Mouse (Mus musculus) myocyte (in vitro differentiated cells): ENCODE measurements around the gene Tmem143. TPM values are rescaled to one million over a fixed set of nuclear protein-coding genes. Genes with fewer than 3 reads are reported as not detected.
A peak's percentile ranks its signal among the peaks of the same experiment; 100 is the strongest.
"Not testable (repeated sequence)": the region's sequence is repeated elsewhere in the genome, so short reads cannot be mapped to it uniquely, and the experiment has no call there.

Source experiments
- H3K27me3 ChIP-seq: one replicate; pipeline ENCODE4 v1.6.1; 2011; ENCODE audit not compliant: control insufficient read depth, insufficient read depth, insufficient read length
- H3K36me3 ChIP-seq: one replicate; pipeline ENCODE4 v1.6.1; 2011; ENCODE audit not compliant: control insufficient read depth, insufficient read depth
- H3K4me2 ChIP-seq: one replicate; pipeline ENCODE4 v1.6.1; 2011; ENCODE audit warnings: low read depth, control low read depth
- H3K4me3 ChIP-seq: one replicate; pipeline ENCODE4 v1.5.1; 2011; ENCODE audit warnings: mild to moderate bottlenecking, control low read depth, moderate library complexity
- H3K79me2 ChIP-seq: one replicate; pipeline ENCODE4 v1.6.1; 2011; ENCODE audit not compliant: control insufficient read depth, insufficient read depth
- H3ac ChIP-seq: one replicate; pipeline ENCODE4 v1.6.1; 2011; ENCODE audit not compliant: control insufficient read depth, insufficient read length
- CEBPB ChIP-seq: IDR thresholded peaks from 2 replicates; pipeline ENCODE4 v1.6.1; 2011; ENCODE audit warnings: mild to moderate bottlenecking, moderate library complexity; ENCODE audit not compliant: poor library complexity, insufficient read depth, severe bottlenecking
- E2F4 ChIP-seq: IDR thresholded peaks from one replicate; pipeline ENCODE4 v1.6.1; 2011; ENCODE audit warnings: mild to moderate bottlenecking, control low read depth, moderate library complexity; ENCODE audit not compliant: insufficient read depth
- MAX ChIP-seq: IDR thresholded peaks from one replicate; pipeline ENCODE4 v1.6.1; 2011; ENCODE audit warnings: low read depth, mild to moderate bottlenecking, control low read depth
- MYOD1 ChIP-seq, 3 experiments: IDR thresholded peaks; one replicate each; pipeline ENCODE4 v1.6.1; 2011; ENCODE audit warnings: control low read depth in 2 of 3, low read depth in 2 of 3, mild to moderate bottlenecking in 2 of 3, moderate library complexity in 1 of 3; ENCODE audit not compliant: insufficient read length in 2 of 3, control insufficient read depth in 1 of 3
- MYOG ChIP-seq, 3 experiments: IDR thresholded peaks; one replicate each; pipeline ENCODE4 v1.6.1; 2011; ENCODE audit warnings: control low read depth in 2 of 3, low read depth in 2 of 3, mild to moderate bottlenecking in 2 of 3; ENCODE audit not compliant: insufficient read length in 2 of 3, control insufficient read depth in 1 of 3, insufficient read depth in 1 of 3
- POLR2A ChIP-seq: IDR thresholded peaks from one replicate; pipeline ENCODE4 v1.6.1; 2011; ENCODE audit warnings: low read depth, mild to moderate bottlenecking, control low read depth, moderate library complexity; ENCODE audit not compliant: insufficient read length
- POLR2AphosphoS2 ChIP-seq: IDR thresholded peaks from one replicate; pipeline ENCODE4 v1.6.1; 2011; ENCODE audit warnings: low read depth, control low read depth; ENCODE audit not compliant: insufficient read length
- REST ChIP-seq: IDR thresholded peaks from one replicate; pipeline ENCODE4 v1.6.1; 2011; ENCODE audit warnings: mild to moderate bottlenecking, control low read depth, moderate library complexity; ENCODE audit not compliant: insufficient read depth, insufficient read length
- SRF ChIP-seq: IDR thresholded peaks from one replicate; pipeline ENCODE4 v1.6.1; 2011; ENCODE audit warnings: low read depth; ENCODE audit not compliant: control insufficient read depth, insufficient read length
- TCF12 ChIP-seq: IDR thresholded peaks from one replicate; pipeline ENCODE4 v1.6.1; 2011; ENCODE audit warnings: mild to moderate bottlenecking, control low read depth; ENCODE audit not compliant: poor library complexity, insufficient read depth, severe bottlenecking
- TCF3 ChIP-seq: IDR thresholded peaks from one replicate; pipeline ENCODE4 v1.6.1; 2011; ENCODE audit warnings: low read depth, control low read depth; ENCODE audit not compliant: insufficient read length
- USF1 ChIP-seq: IDR thresholded peaks from one replicate; pipeline ENCODE4 v1.6.1; 2011; ENCODE audit warnings: low read depth, mild to moderate bottlenecking, control low read depth, moderate library complexity
- polyA plus RNA-seq: library from polyadenylated mRNA; unstranded; fragments of >200 nt; fragmentation: generic; extraction: Trizol; gene quantifications from one replicate; pipeline ENCODE4 v1.2.1, GENCODE M21; 2012; ENCODE audit warnings: missing spikeins

The Tmem143 gene
- polyA plus RNA-seq, 1 experiment = 26.9 TPM

DNA sequence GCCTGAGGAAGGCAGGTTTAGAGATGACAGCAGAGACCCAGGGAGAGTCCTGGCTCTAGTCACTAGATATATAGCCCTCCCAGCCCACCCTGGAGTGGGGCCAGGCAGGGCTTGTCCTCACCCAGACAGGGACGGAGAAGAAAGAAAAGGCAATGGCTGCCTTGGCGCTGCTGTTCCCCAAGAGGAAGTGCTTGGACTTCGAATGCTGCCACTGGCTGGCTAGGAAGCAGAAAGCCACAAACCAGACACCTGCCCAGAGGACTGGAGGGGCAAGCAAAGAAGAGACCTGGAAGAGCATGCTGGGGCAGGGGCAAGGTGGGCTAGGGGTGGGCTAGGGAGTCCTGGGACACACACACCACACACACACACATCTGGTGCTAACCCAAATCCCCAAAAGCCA is 9.5 kb upstream of the Tmem143 start:
- H3K36me3 ChIP-seq = peaks cover 12% of the 10 kb centered on the region
- H3ac ChIP-seq = no peak overlapping the region
- no peak overlapping the region for H3K4me3 ChIP-seq
- TF ChIP-seq POLR2AphosphoS2 = peak; percentile 32
- TF ChIP-seq CEBPB = no peak
- no peaks in the 10 kb centered on the region for H3K79me2 ChIP-seq
- no peaks in the 10 kb centered on the region for H3K27me3 ChIP-seq
- no peak overlapping the region for H3K4me2 ChIP-seq

DNA sequence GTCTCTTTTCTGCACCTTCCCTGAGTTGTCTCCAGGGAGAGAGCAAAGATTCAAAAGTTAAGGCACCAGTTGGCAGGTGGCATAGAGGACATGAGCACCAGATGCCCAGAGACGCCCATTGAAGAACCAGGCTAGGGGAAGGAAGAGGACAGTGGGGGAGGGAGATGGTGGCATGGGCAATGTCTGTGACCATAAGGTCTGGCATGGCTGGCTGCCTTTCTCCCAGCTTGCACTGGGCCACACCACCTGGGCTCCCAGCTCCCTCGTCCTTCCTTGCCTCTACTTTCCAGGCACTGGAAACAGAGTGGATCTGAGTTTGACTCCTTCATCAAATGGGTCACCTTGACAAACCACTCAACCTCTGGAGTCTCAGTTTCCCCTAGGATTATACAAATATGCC is 4.1 kb upstream of the Tmem143 start:
- H3K4me2 ChIP-seq = no peak overlapping the region
- H3K27me3 ChIP-seq = no peaks in the 10 kb centered on the region
- TF ChIP-seq SRF (no peak), TCF12 (no peak), TCF3 (no peak), CEBPB (no peak), E2F4 (no peak), POLR2A (no peak), MAX (no peak), POLR2AphosphoS2 (no peak), REST (no peak), USF1 (no peak), MYOG (IDR thresholded peaks at IDR 0.05; ENCODE audit: control insufficient read depth in 1 of 3, insufficient read depth in 1 of 3, insufficient read length in 2 of 3, low read depth in 2 of 3) (no peak)
- no peak overlapping the region for H3ac ChIP-seq
- H3K79me2 ChIP-seq = no peaks in the 10 kb centered on the region
- no peaks in the 10 kb centered on the region for H3K36me3 ChIP-seq
- no peak overlapping the region for H3K4me3 ChIP-seq

DNA sequence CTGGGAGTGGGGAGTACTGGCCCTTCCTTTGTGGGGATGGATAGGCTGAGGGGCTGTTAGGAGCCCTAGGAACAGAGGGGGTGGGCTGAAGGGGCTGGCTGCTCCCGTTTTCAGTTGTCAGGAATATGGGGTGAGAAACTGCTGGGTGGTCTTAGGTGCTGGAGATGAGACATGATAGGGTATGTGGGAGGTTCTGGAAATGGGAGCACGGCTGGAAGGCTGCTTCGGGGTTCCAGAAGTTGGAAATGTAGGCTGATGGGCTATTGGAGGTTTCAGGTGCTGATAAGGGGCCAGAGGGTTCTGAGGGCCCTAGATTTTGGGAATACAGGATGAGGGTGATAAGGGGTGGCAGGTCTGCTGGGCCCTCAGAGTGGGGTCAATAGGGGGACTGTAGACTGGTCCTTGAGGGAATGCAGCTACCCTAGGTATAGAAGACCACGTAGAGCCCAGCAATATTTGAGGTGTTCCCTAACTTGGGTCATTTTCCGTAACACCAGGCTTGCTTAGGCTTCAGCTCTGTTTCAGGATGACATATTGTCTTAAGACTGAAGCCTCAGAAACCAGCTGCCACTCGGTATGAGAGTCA is 717 bp upstream of the Tmem143 start:
- peak overlapping the region; percentile 66 for H3K4me3 ChIP-seq
- H3K79me2 ChIP-seq = no peaks in the 10 kb centered on the region
- H3K27me3 ChIP-seq = no peaks in the 10 kb centered on the region
- TF ChIP-seq SRF (no peak), MYOG (IDR thresholded peaks at IDR 0.05; ENCODE audit: control insufficient read depth in 1 of 3, insufficient read depth in 1 of 3, insufficient read length in 2 of 3, low read depth in 2 of 3) (no peak), CEBPB (no peak), TCF3 (no peak), REST (no peak), TCF12 (no peak), POLR2A (no peak), USF1 (no peak), E2F4 (no peak), MYOD1 (IDR thresholded peaks at IDR 0.05; ENCODE audit: control insufficient read depth in 1 of 3, insufficient read length in 2 of 3, low read depth in 2 of 3) (no peak), MAX (no peak), POLR2AphosphoS2 (no peak)
- H3K4me2 ChIP-seq = peak overlapping the region; percentile 58
- no peaks in the 10 kb centered on the region for H3K36me3 ChIP-seq
- no peak overlapping the region for H3ac ChIP-seq

DNA sequence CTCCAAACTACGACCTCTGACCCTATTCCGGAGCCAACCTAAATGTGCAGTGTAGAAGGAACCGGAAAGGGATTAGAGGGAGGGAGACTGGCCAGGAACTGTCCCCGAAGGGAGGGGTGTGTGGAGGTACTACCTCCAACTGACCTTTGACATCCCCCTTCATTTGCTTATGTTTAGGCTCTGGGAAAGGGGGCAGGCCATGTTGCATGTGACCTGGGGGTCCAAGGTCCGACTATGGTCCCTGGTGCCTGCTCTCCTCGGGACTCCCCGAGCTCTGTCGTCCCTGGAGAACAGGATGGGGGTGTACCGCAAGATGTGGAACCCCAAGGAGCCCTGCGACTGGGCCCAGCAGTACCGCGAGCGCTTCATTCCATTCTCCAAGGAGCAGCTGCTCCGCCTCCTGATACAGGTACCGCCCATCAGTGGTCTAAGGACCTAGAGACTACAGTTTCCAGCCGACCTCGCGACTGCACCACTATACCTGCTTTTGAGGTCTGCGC is 567 bp downstream of the Tmem143 start:
- Histone ChIP-seq H3K36me3 (no peaks in the 10 kb centered on the region), H3K4me3 (peak overlapping the region; percentile 66), H3ac (peak overlapping the region; percentile 8), H3K79me2 (no peaks in the 10 kb centered on the region), H3K4me2 (peak overlapping the region; percentile 95), H3K27me3 (no peaks in the 10 kb centered on the region)
- TF ChIP-seq MYOG (IDR thresholded peaks at IDR 0.05; ENCODE audit: control insufficient read depth in 1 of 3, insufficient read depth in 1 of 3, insufficient read length in 2 of 3, low read depth in 2 of 3) (peak in 1 of 3 experiments; percentile 19), USF1 (no peak), POLR2A (peak; percentile 37)

DNA sequence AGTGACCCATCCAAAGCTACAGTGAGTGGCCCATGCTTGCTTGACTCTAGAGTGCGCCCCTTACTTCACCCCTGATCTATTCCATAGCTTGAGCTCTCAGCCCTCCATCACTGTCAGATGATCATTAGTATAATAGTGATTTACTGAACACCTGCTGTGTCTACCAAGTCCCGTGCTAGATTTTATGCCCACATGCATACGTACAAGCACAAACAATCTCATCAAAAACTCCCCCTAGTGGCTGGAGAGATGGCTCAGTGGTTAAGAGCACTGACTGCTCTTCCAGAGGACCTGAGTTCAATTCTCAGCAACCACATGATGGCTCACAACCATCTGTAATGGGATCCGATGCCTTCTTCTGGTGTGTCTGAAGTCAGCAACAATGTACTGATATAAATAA is 1.4 kb downstream of the Tmem143 start:
- H3K36me3 ChIP-seq, H3K79me2 ChIP-seq, H3K27me3 ChIP-seq, H3ac ChIP-seq: not testable (repeated sequence)
- Histone ChIP-seq H3K4me3 (peak overlapping the region; percentile 66), H3K4me2 (peak overlapping the region; percentile 95)

DNA sequence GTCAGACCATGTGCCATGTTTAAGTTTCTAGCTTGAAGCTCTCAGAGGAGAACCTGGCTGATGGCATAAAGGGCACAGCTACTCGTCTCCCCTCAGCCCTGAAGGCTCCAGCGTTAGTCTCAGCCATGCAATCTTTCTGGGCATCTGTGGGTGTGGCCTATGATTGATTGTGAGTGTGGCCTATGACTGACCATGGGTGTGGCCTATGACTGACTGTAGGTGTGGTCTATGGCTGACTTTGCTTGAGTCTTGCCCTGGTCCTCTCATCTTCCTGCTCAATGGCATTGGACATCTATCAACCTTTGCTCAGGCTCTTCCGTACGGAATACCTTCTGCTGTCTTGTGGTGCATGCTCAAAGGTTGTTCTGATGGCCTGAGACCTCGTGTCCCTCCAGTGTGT is 4.8 kb downstream of the Tmem143 start:
- H3K36me3 ChIP-seq = no peaks in the 10 kb centered on the region
- H3K4me2 ChIP-seq = no peak overlapping the region
- no peak for TF ChIP-seq REST
- no peak for TF ChIP-seq TCF3
- no peak overlapping the region for H3K4me3 ChIP-seq
- no peaks in the 10 kb centered on the region for H3K27me3 ChIP-seq
- H3K79me2 ChIP-seq = no peaks in the 10 kb centered on the region
- no peak overlapping the region for H3ac ChIP-seq
